Mouse (Mus musculus) forebrain, embryonic 14.5 days (tissue): Measurements from ENCODE around the gene Slc38a5. TPM values are rescaled to one million over a fixed set of nuclear protein-coding genes. Genes with fewer than 3 reads are reported as not detected.
A peak's percentile ranks its signal among the peaks of the same experiment; 100 is the strongest.

ENCODE experiments used
- ATAC-seq: fragments of 200-750 bp; cut with Nextera tagmentation; 2 replicates; pipeline ENCODE4 v1.8.0; 2017; ENCODE audit warnings: mild to moderate bottlenecking, moderate library complexity
- DNase-seq: peaks from one replicate; pipeline ENCODE4 v3.0.0-alpha.2; 2015; ENCODE audit warnings: low spot score
- H3K27ac ChIP-seq: fragments of 300-500 bp; sonication (generic); 2 replicates; pipeline ENCODE4 v1.5.1; 2014; ENCODE audit warnings: low read depth, mild to moderate bottlenecking, control low read depth, low read length, moderate library complexity
- H3K27me3 ChIP-seq: fragments of 300-500 bp; sonication (generic); replicated peaks from 2 replicates; pipeline ENCODE4 v1.6.1; 2014; ENCODE audit warnings: low read length, control low read depth, mixed read lengths; ENCODE audit not compliant: control insufficient read depth, insufficient read depth
- H3K36me3 ChIP-seq: fragments of 300-500 bp; sonication (generic); 2 replicates; pipeline ENCODE4 v1.6.1; 2014; ENCODE audit warnings: low read length, control low read depth; ENCODE audit not compliant: control insufficient read depth, insufficient read depth
- H3K4me1 ChIP-seq: fragments of 300-500 bp; sonication (generic); 2 replicates; pipeline ENCODE4 v1.6.1; 2014; ENCODE audit warnings: antibody characterized with exemption, low read length, control low read depth; ENCODE audit not compliant: control insufficient read depth, insufficient read depth
- H3K4me2 ChIP-seq: fragments of 300-500 bp; sonication (generic); 2 replicates; pipeline ENCODE4 v1.6.1; 2014; ENCODE audit warnings: mild to moderate bottlenecking, control low read depth, low read length
- H3K4me3 ChIP-seq: fragments of 300-500 bp; sonication (generic); 2 replicates; pipeline ENCODE4 v1.5.1; 2014; ENCODE audit warnings: low read depth, low read length, control low read depth
- H3K9ac ChIP-seq: fragments of 300-500 bp; sonication (generic); 2 replicates; pipeline ENCODE4 v1.6.1; 2014; ENCODE audit warnings: mild to moderate bottlenecking, low read length, control low read depth, moderate library complexity
- H3K9me3 ChIP-seq: fragments of 300-500 bp; sonication (generic); replicated peaks from 2 replicates; pipeline ENCODE4 v1.6.1; 2016; ENCODE audit warnings: low read length, control low read depth, mixed read lengths; ENCODE audit not compliant: control insufficient read depth
- WGBS: fragments of 180-500 bp; shearing (Covaris S2); extraction: QIAGEN DNeasy Blood & Tissue Kit; methylation state at CpG from one replicate; pipeline ENCODE4 v1.1.7; 2014; 5-methylcytosine and 5-hydroxymethylcytosine counted together
- polyA plus RNA-seq: library from polyadenylated mRNA; unstranded; fragments of >200 nt; fragmentation: Nextera tagmentation; extraction: Ambion mirVana; gene quantifications from 2 replicates; pipeline ENCODE4 v1.2.1, GENCODE M21; 2014

Slc38a5 gene
- polyA plus RNA-seq, 1 experiment from 2014 or later, result 42.8 TPM

- ATAC-seq (no peak), DNase-seq (no peak)
- Histone ChIP-seq H3K9ac (no peak overlapping the region), H3K4me1 (no peaks in the 10 kb centered on the region), H3K4me2 (no peak overlapping the region), H3K4me3 (no peak overlapping the region), H3K27ac (no peak overlapping the region), H3K36me3 (peaks cover 9% of the 10 kb centered on the region; the same call in 1 of the 2 replicates), H3K27me3 (no peaks in the 10 kb centered on the region), H3K9me3 (no peaks in the 10 kb centered on the region)
- 88% methylated on average over 8 of the region's 8 CpGs for WGBS
Measured at GRCm38 (mm10) chrX:8248542-8249120, 22.3 kb upstream of the Slc38a5 start.

- H3K36me3 ChIP-seq, result no peaks in the 10 kb centered on the region
- peak overlapping the region; percentile 53 for H3K4me2 ChIP-seq
- no peaks in the 10 kb centered on the region for H3K27me3 ChIP-seq
- H3K9me3 ChIP-seq, result no peaks in the 10 kb centered on the region
- peak overlapping the region; percentile 54 for H3K4me3 ChIP-seq
- peak overlapping the region; percentile 58; the same call in 1 of the 2 replicates for H3K9ac ChIP-seq
- DNase-seq (no peak), ATAC-seq (peak; percentile 61)
- 32% methylated on average over 18 of the region's 18 CpGs for WGBS
- H3K4me1 ChIP-seq, result no peaks in the 10 kb centered on the region
- H3K27ac ChIP-seq, result no peak overlapping the region
Measured at GRCm38 (mm10) chrX:8251789-8252333, 19.1 kb upstream of the Slc38a5 start.

GRCm38 (mm10) chrX:8252334-8253285 lies 18.3 kb upstream of the Slc38a5 start, which contains the start of gene Ftsj1:
Gene Ftsj1, minus strand, starts transcription at chrX:8252406.
- Histone ChIP-seq H3K4me3 (peak within 1 kb of the TSS; percentile 54), H3K4me2 (peak within 1 kb of the TSS; percentile 53), H3K9ac (peak within 1 kb of the TSS; percentile 58), H3K4me1 (no peaks in the 10 kb centered on the region), H3K9me3 (no peaks in the 10 kb centered on the region), H3K36me3 (no peaks in the 10 kb centered on the region), H3K27me3 (no peaks in the 10 kb centered on the region), H3K27ac (peak within 1 kb of the TSS; percentile 35; the same call in 1 of the 2 replicates)
- ATAC-seq (peak; percentile 96), DNase-seq (peak; percentile 95)
- 26% methylated on average over 45 of the region's 45 CpGs for WGBS

- H3K27ac ChIP-seq, result no peak overlapping the region
- H3K9me3 ChIP-seq, result no peaks in the 10 kb centered on the region
- DNase-seq (no peak), ATAC-seq (no peak)
- no peaks in the 10 kb centered on the region for H3K27me3 ChIP-seq
- H3K36me3 ChIP-seq, result no peaks in the 10 kb centered on the region
- 84% methylated on average over 2 of the region's 2 CpGs for WGBS
- no peak overlapping the region for H3K4me3 ChIP-seq
- H3K4me2 ChIP-seq, result no peak overlapping the region
- no peaks in the 10 kb centered on the region for H3K4me1 ChIP-seq
- H3K9ac ChIP-seq, result no peak overlapping the region
Measured at GRCm38 (mm10) chrX:8253711-8254110, 17.2 kb upstream of the Slc38a5 start.

- no peaks in the 10 kb centered on the region for H3K9me3 ChIP-seq
- no peak overlapping the region for H3K4me2 ChIP-seq
- H3K27me3 ChIP-seq, result no peaks in the 10 kb centered on the region
- ATAC-seq (no peak), DNase-seq (no peak)
- no peaks in the 10 kb centered on the region for H3K4me1 ChIP-seq
- H3K4me3 ChIP-seq, result no peak overlapping the region
- WGBS, result 19% methylated on average over 5 of the region's 6 CpGs
- H3K36me3 ChIP-seq, result no peaks in the 10 kb centered on the region
- H3K27ac ChIP-seq, result no peak overlapping the region
- H3K9ac ChIP-seq, result no peak overlapping the region
Measured at GRCm38 (mm10) chrX:8255807-8256206, 15.1 kb upstream of the Slc38a5 start.

GRCm38 (mm10) chrX:8259478-8259877 lies 11.5 kb upstream of the Slc38a5 start:
- Histone ChIP-seq H3K4me1 (no peaks in the 10 kb centered on the region), H3K4me2 (no peak overlapping the region), H3K9ac (no peak overlapping the region), H3K27me3 (no peaks in the 10 kb centered on the region), H3K27ac (no peak overlapping the region), H3K9me3 (no peaks in the 10 kb centered on the region), H3K36me3 (no peaks in the 10 kb centered on the region), H3K4me3 (no peak overlapping the region)
- no peak for DNase-seq
- no peak for ATAC-seq
- 89% methylated on average over 12 of the region's 12 CpGs for WGBS

GRCm38 (mm10) chrX:8263156-8263804 lies 7.7 kb upstream of the Slc38a5 start:
- Histone ChIP-seq H3K36me3 (no peaks in the 10 kb centered on the region), H3K9ac (no peak overlapping the region), H3K27ac (no peak overlapping the region), H3K4me3 (no peak overlapping the region), H3K4me2 (no peak overlapping the region), H3K27me3 (no peaks in the 10 kb centered on the region), H3K4me1 (no peaks in the 10 kb centered on the region), H3K9me3 (no peaks in the 10 kb centered on the region)
- no peak for DNase-seq
- no peak for ATAC-seq
- WGBS, result 78% methylated on average over 5 of the region's 5 CpGs

- 86% methylated on average over 3 of the region's 3 CpGs for WGBS
Measured at GRCm38 (mm10) chrX:8264222-8264621, 6.7 kb upstream of the Slc38a5 start.

More at GRCm38 (mm10) chrX:8264222-8264621, 6.7 kb upstream of the Slc38a5 start:
- no peaks in the 10 kb centered on the region for H3K4me1 ChIP-seq
- H3K27ac ChIP-seq, result no peak overlapping the region
- ATAC-seq (no peak), DNase-seq (no peak)
- no peaks in the 10 kb centered on the region for H3K36me3 ChIP-seq
- H3K9ac ChIP-seq, result no peak overlapping the region
- no peaks in the 10 kb centered on the region for H3K9me3 ChIP-seq
- no peak overlapping the region for H3K4me3 ChIP-seq
- no peak overlapping the region for H3K4me2 ChIP-seq
- no peaks in the 10 kb centered on the region for H3K27me3 ChIP-seq
